Mouse (Mus musculus): ENCODE data around the gene Rln1. TPM values are rescaled to one million over a fixed set of nuclear protein-coding genes. Genes with fewer than 3 reads are reported as not detected.

The Rln1 gene
- polyA plus RNA-seq, 1 experiment = not detected

GRCm38 (mm10) chr19:29354895-29355877 lies 20.7 kb upstream of the Rln1 start:
- H3K4me3 ChIP-seq (replicated peaks; ENCODE audit: control insufficient read depth, low read depth, low read length) = peak overlapping the region; percentile 51
- no peaks in the 10 kb centered on the region for H3K4me1 ChIP-seq (ENCODE audit: control insufficient read depth, insufficient read depth, low read length)
- TF ChIP-seq CTCF (IDR thresholded peaks at IDR 0.05; ENCODE audit: control insufficient read depth, insufficient read depth, low read length) (peak; percentile 98), POLR2A (IDR thresholded peaks at IDR 0.05; ENCODE audit: borderline replicate concordance, control insufficient read depth, low read depth, low read length) (no peak)
- 3% methylated on average over 20 of the region's 20 CpGs for WGBS
- no peak overlapping the region for H3K27ac ChIP-seq (ENCODE audit: control insufficient read depth, insufficient read depth, low read depth, low read length, poor library complexity)

GRCm38 (mm10) chr19:29350991-29351390 lies 16.5 kb upstream of the Rln1 start:
- 78% methylated on average over 5 of the region's 5 CpGs for WGBS
- Histone ChIP-seq H3K4me3 (replicated peaks; ENCODE audit: control insufficient read depth, low read depth, low read length) (no peak overlapping the region), H3K4me1 (ENCODE audit: control insufficient read depth, insufficient read depth, low read length) (no peaks in the 10 kb centered on the region), H3K27ac (ENCODE audit: control insufficient read depth, insufficient read depth, low read depth, low read length, poor library complexity) (no peak overlapping the region)
- TF ChIP-seq CTCF (IDR thresholded peaks at IDR 0.05; ENCODE audit: control insufficient read depth, insufficient read depth, low read length) (no peak), POLR2A (IDR thresholded peaks at IDR 0.05; ENCODE audit: borderline replicate concordance, control insufficient read depth, low read depth, low read length) (no peak)

GRCm38 (mm10) chr19:29345636-29346035 lies 11.2 kb upstream of the Rln1 start:
- Histone ChIP-seq H3K4me3 (replicated peaks; ENCODE audit: control insufficient read depth, low read depth, low read length) (no peak overlapping the region), H3K4me1 (ENCODE audit: control insufficient read depth, insufficient read depth, low read length) (no peaks in the 10 kb centered on the region), H3K27ac (ENCODE audit: control insufficient read depth, insufficient read depth, low read depth, low read length, poor library complexity) (no peak overlapping the region)
- TF ChIP-seq POLR2A (IDR thresholded peaks at IDR 0.05; ENCODE audit: borderline replicate concordance, control insufficient read depth, low read depth, low read length) (no peak), CTCF (IDR thresholded peaks at IDR 0.05; ENCODE audit: control insufficient read depth, insufficient read depth, low read length) (no peak)
- WGBS = 84% methylated on average over 6 of the region's 6 CpGs

GRCm38 (mm10) chr19:29344868-29345267 lies 10.4 kb upstream of the Rln1 start:
- no peak for TF ChIP-seq POLR2A (IDR thresholded peaks at IDR 0.05; ENCODE audit: borderline replicate concordance, control insufficient read depth, low read depth, low read length)
- TF ChIP-seq CTCF (IDR thresholded peaks at IDR 0.05; ENCODE audit: control insufficient read depth, insufficient read depth, low read length) = no peak
- H3K4me3 ChIP-seq (replicated peaks; ENCODE audit: control insufficient read depth, low read depth, low read length) = no peak overlapping the region

GRCm38 (mm10) chr19:29342281-29342680 lies 7.8 kb upstream of the Rln1 start:
- 80% methylated on average over 6 of the region's 6 CpGs for WGBS
- no peak for TF ChIP-seq POLR2A (IDR thresholded peaks at IDR 0.05; ENCODE audit: borderline replicate concordance, control insufficient read depth, low read depth, low read length)
- TF ChIP-seq CTCF (IDR thresholded peaks at IDR 0.05; ENCODE audit: control insufficient read depth, insufficient read depth, low read length) = no peak
- H3K27ac ChIP-seq (ENCODE audit: control insufficient read depth, insufficient read depth, low read depth, low read length, poor library complexity) = no peak overlapping the region
- H3K4me1 ChIP-seq (ENCODE audit: control insufficient read depth, insufficient read depth, low read length) = no peaks in the 10 kb centered on the region
- H3K4me3 ChIP-seq (replicated peaks; ENCODE audit: control insufficient read depth, low read depth, low read length) = no peak overlapping the region

More at GRCm38 (mm10) chr19:29344868-29345267, 10.4 kb upstream of the Rln1 start:
- Histone ChIP-seq H3K4me1 (ENCODE audit: control insufficient read depth, insufficient read depth, low read length) (no peaks in the 10 kb centered on the region), H3K27ac (ENCODE audit: control insufficient read depth, insufficient read depth, low read depth, low read length, poor library complexity) (no peak overlapping the region)

- no peaks in the 10 kb centered on the region for H3K4me1 ChIP-seq (ENCODE audit: control insufficient read depth, insufficient read depth, low read length)
- H3K27ac ChIP-seq (ENCODE audit: control insufficient read depth, insufficient read depth, low read depth, low read length, poor library complexity) = no peak overlapping the region
- no peak overlapping the region for H3K4me3 ChIP-seq (replicated peaks; ENCODE audit: control insufficient read depth, low read depth, low read length)
- whole genome bisulfite sequencing = 21% methylated on average over 4 of the region's 4 CpGs
- TF ChIP-seq CTCF (IDR thresholded peaks at IDR 0.05; ENCODE audit: control insufficient read depth, insufficient read depth, low read length) = no peak
- TF ChIP-seq POLR2A (IDR thresholded peaks at IDR 0.05; ENCODE audit: borderline replicate concordance, control insufficient read depth, low read depth, low read length) = no peak
These were observed 6.6 kb upstream of the Rln1 start for GRCm38 (mm10) chr19:29341029-29341428.

GRCm38 (mm10) chr19:29336624-29337023 lies 2.2 kb upstream of the Rln1 start:
- H3K4me3 ChIP-seq (replicated peaks; ENCODE audit: control insufficient read depth, low read depth, low read length) = no peak overlapping the region
- H3K27ac ChIP-seq (ENCODE audit: control insufficient read depth, insufficient read depth, low read depth, low read length, poor library complexity) = no peak overlapping the region
- WGBS = 81% methylated on average over 2 of the region's 2 CpGs
- H3K4me1 ChIP-seq (ENCODE audit: control insufficient read depth, insufficient read depth, low read length) = no peaks in the 10 kb centered on the region
- TF ChIP-seq POLR2A (IDR thresholded peaks at IDR 0.05; ENCODE audit: borderline replicate concordance, control insufficient read depth, low read depth, low read length) (no peak), CTCF (IDR thresholded peaks at IDR 0.05; ENCODE audit: control insufficient read depth, insufficient read depth, low read length) (no peak)

GRCm38 (mm10) chr19:29326822-29327552 lies 7.5 kb downstream of the Rln1 start:
- Histone ChIP-seq H3K27ac (ENCODE audit: control insufficient read depth, insufficient read depth, low read depth, low read length, poor library complexity) (no peak overlapping the region), H3K4me3 (replicated peaks; ENCODE audit: control insufficient read depth, low read depth, low read length) (no peak overlapping the region), H3K4me1 (ENCODE audit: control insufficient read depth, insufficient read depth, low read length) (peaks cover 2% of the 10 kb centered on the region)
- WGBS = 88% methylated on average over 13 of the region's 13 CpGs
- TF ChIP-seq POLR2A (IDR thresholded peaks at IDR 0.05; ENCODE audit: borderline replicate concordance, control insufficient read depth, low read depth, low read length) = no peak

Measured in bone marrow, adult 2 months (tissue).